Mouse (Mus musculus): ENCODE measurements around the gene Ncoa6. TPM values are rescaled to one million over a fixed set of nuclear protein-coding genes. Genes with fewer than 3 reads are reported as not detected.
A peak's percentile ranks its signal among the peaks of the same experiment; 100 is the strongest.

Ncoa6 gene
- total RNA-seq, 1 experiment, result 10.4 TPM

DNA sequence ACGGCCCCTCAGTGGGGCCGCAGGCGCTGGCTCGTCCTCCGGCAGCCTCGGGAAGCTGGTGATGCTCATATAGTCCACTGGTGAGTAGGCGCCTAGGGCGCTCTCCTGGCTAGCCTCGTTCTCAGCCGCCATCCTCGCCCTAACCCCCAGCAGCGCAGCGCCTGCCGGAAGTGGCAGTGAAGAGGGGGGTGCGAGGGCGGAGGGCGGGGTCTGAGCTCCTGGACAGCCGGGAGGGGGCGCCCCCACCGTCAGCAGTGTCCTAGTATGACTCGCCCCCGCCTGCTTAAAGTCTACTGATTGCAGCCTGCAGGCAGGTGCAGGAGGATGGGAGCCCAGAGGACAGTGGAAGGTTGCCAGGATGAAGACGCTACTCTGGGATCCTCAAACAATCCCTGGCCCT, 41.0 kb upstream of the Ncoa6 start:
- DNase-seq (ENCODE audit: low read depth, low spot score), result no peak
- Histone ChIP-seq H3K4me3 (ENCODE audit: insufficient read depth in 1 of 2, low read depth in 1 of 2, low read length in 2 of 2, poor library complexity in 1 of 2, severe bottlenecking in 1 of 2) (peak overlapping the region; percentile 35 to 49; a peak in 3 of 4 replicates), H3K36me3 (ENCODE audit: control insufficient read depth, insufficient read depth, low read length, poor library complexity, severe bottlenecking) (no peaks in the 10 kb centered on the region), H3K9ac (ENCODE audit: insufficient read depth, low read depth, low read length, poor library complexity, severe bottlenecking) (peak overlapping the region; percentile 34), H3K4me1 (ENCODE audit: control insufficient read depth in 2 of 2, insufficient read depth in 2 of 2, low read length in 2 of 2, poor library complexity in 1 of 2) (peaks cover 1 to 6% of the 10 kb centered on the region in 2 experiments; a peak in 2 of 4 replicates), H3K9me3 (ENCODE audit: control insufficient read depth, insufficient read depth, low read depth, low read length) (no peaks in the 10 kb centered on the region), H3K27ac (ENCODE audit: insufficient read depth, low read depth, low read length, poor library complexity, severe bottlenecking) (no peak overlapping the region)
- in situ Hi-C loops (cut with MboI; ENCODE audit: low sequenced_read_pairs in 2 of 2, unreplicated experiment in 2 of 2), result loop anchor here (5.0 to 10.0 kb wide), 3 partner anchors 100 to 240 kb away; partner anchors contain the start of genes Myh7b (in 1 of the 2) and Procr (in 1 of the 2)
- TF ChIP-seq MAFK (IDR thresholded peaks at IDR 0.05; ENCODE audit: insufficient read depth, low read depth, low read length) (no peak), CHD2 (IDR thresholded peaks at IDR 0.05; ENCODE audit: low read depth, low read length) (no peak), HCFC1 (IDR thresholded peaks at IDR 0.05; ENCODE audit: borderline replicate concordance, insufficient read depth, low read length) (no peak), ZNF384 (IDR thresholded peaks at IDR 0.05; ENCODE audit: low read depth, low read length) (no peak), ZC3H11A (IDR thresholded peaks at IDR 0.05; ENCODE audit: borderline replicate concordance, low read depth, low read length) (no peak)

DNA sequence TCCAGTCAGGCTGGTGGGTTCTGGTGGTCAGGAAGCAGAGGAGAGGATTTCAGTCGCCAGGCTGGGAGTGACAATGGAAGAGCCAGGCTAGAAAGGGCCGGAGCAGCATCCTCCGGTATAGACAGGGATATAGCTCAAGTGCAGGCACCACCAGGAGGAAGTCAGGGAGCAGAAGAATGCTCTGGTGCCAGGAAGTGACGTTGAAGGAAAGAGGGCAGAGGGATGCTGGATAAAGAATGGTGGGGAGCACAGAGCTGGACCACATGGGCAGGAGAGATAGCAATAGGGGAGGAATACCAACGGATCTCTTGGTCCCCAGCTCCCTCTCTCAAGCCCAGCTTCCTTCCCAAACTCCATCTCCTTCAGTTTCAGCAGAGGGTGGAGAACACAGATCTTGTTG, 39.8 kb upstream of the Ncoa6 start:
- no peak for TF ChIP-seq HCFC1 (IDR thresholded peaks at IDR 0.05; ENCODE audit: borderline replicate concordance, insufficient read depth, low read length)
- TF ChIP-seq ZC3H11A (IDR thresholded peaks at IDR 0.05; ENCODE audit: borderline replicate concordance, low read depth, low read length), result no peak
- no peak for TF ChIP-seq CHD2 (IDR thresholded peaks at IDR 0.05; ENCODE audit: low read depth, low read length)
- TF ChIP-seq ZNF384 (IDR thresholded peaks at IDR 0.05; ENCODE audit: low read depth, low read length), result no peak
- in situ Hi-C loops (cut with MboI; ENCODE audit: low sequenced_read_pairs in 2 of 2, unreplicated experiment in 2 of 2), result loop anchor here (10.0 kb wide), 2 partner anchors 101 to 241 kb away; partner anchors contain the start of genes Myh7b (in 1 of the 2) and Procr (in 1 of the 2)
- no peaks in the 10 kb centered on the region for H3K36me3 ChIP-seq (ENCODE audit: control insufficient read depth, insufficient read depth, low read length, poor library complexity, severe bottlenecking)
- H3K27ac ChIP-seq (ENCODE audit: insufficient read depth, low read depth, low read length, poor library complexity, severe bottlenecking), result no peak overlapping the region
- no peak overlapping the region for H3K9ac ChIP-seq (ENCODE audit: insufficient read depth, low read depth, low read length, poor library complexity, severe bottlenecking)
- H3K9me3 ChIP-seq (ENCODE audit: control insufficient read depth, insufficient read depth, low read depth, low read length), result no peaks in the 10 kb centered on the region
- H3K4me1 ChIP-seq (ENCODE audit: control insufficient read depth in 2 of 2, insufficient read depth in 2 of 2, low read length in 2 of 2, poor library complexity in 1 of 2), result peaks cover under 1 to 7% of the 10 kb centered on the region in 2 experiments; a peak in 1 of 4 replicates
- H3K4me3 ChIP-seq (ENCODE audit: insufficient read depth in 1 of 2, low read depth in 1 of 2, low read length in 2 of 2, poor library complexity in 1 of 2, severe bottlenecking in 1 of 2), result no peak overlapping the region
- DNase-seq (ENCODE audit: low read depth, low spot score), result no peak

DNA sequence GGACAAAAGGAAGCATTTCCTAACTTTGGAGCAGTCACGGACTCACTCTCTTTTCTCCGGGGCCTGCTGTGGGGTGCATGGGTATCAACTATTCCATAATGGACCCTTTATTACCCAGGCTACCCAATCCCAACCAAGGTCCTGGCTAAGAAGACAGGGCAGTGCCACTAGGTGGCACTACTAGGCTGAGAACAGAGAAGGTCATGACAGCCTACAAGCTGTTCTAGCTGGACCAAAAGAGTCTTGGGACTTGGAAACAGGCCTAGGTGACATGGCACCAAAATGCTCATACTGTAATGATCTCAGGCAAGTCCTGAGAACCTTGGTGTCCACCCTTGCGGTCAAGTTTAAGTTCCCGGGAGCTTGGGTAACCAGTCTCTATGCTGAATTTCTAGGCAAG, 38.8 kb upstream of the Ncoa6 start:
- Histone ChIP-seq H3K36me3 (ENCODE audit: control insufficient read depth, insufficient read depth, low read length, poor library complexity, severe bottlenecking) (no peaks in the 10 kb centered on the region), H3K27ac (ENCODE audit: insufficient read depth, low read depth, low read length, poor library complexity, severe bottlenecking) (no peak overlapping the region), H3K4me1 (ENCODE audit: control insufficient read depth in 2 of 2, insufficient read depth in 2 of 2, low read length in 2 of 2, poor library complexity in 1 of 2) (peaks cover 0 to 9% of the 10 kb centered on the region in 2 experiments; a peak in 1 of 4 replicates), H3K4me3 (ENCODE audit: insufficient read depth in 1 of 2, low read depth in 1 of 2, low read length in 2 of 2, poor library complexity in 1 of 2, severe bottlenecking in 1 of 2) (no peak overlapping the region), H3K9me3 (ENCODE audit: control insufficient read depth, insufficient read depth, low read depth, low read length) (no peaks in the 10 kb centered on the region), H3K9ac (ENCODE audit: insufficient read depth, low read depth, low read length, poor library complexity, severe bottlenecking) (no peak overlapping the region)
- in situ Hi-C loops (cut with MboI; ENCODE audit: low sequenced_read_pairs in 2 of 2, unreplicated experiment in 2 of 2), result loop anchor here (10.0 kb wide), 2 partner anchors 102 to 242 kb away; partner anchors contain the start of genes Myh7b (in 1 of the 2) and Procr (in 1 of the 2)
- peak; percentile 66 for DNase-seq (ENCODE audit: low read depth, low spot score)
- TF ChIP-seq MAFK (IDR thresholded peaks at IDR 0.05; ENCODE audit: insufficient read depth, low read depth, low read length), result no peak
- TF ChIP-seq ZC3H11A (IDR thresholded peaks at IDR 0.05; ENCODE audit: borderline replicate concordance, low read depth, low read length), result peak; percentile 66; the same call in 1 of the 2 replicates
- no peak for TF ChIP-seq ZNF384 (IDR thresholded peaks at IDR 0.05; ENCODE audit: low read depth, low read length)

DNA sequence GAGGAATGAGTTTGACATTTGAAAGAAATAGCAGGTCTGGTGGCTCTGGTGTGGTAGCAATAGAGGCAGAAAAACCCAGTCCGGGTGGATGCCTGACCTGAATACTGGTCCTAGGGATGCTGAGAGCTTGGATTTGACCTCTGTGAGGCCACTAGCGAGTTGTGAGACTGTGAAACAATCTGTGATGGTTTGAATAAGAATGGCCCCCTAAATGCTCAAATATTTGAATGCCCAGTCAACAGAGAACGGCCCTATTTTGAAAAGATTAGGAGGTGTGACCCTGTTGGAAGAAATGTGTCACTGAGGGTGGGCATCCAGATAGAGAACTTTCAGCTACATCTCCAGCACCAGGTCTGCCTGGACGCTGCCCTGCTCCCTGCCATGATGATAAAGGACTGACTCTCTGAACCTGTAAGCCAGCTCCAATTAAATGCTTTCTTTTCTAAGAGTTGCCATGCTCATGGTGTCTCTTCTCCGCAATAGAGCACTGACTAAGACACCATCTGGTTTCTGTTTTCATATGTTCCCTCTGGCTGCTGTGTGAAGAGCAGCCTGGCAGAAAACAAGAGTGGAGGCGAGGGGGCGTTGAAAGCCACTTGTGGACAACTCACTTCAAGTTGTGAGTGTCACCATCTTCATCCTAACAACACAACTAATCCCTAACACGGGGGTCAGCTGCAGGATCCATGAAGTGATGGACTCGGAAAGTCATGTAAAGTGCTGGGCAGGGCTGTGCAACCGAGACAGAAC, 34.2 kb upstream of the Ncoa6 start:
- no peak overlapping the region for H3K27ac ChIP-seq (ENCODE audit: insufficient read depth, low read depth, low read length, poor library complexity, severe bottlenecking)
- H3K36me3 ChIP-seq (ENCODE audit: control insufficient read depth, insufficient read depth, low read length, poor library complexity, severe bottlenecking), result no peaks in the 10 kb centered on the region
- no peaks in the 10 kb centered on the region for H3K9me3 ChIP-seq (ENCODE audit: control insufficient read depth, insufficient read depth, low read depth, low read length)
- no peak overlapping the region for H3K9ac ChIP-seq (ENCODE audit: insufficient read depth, low read depth, low read length, poor library complexity, severe bottlenecking)
- TF ChIP-seq ZC3H11A (IDR thresholded peaks at IDR 0.05; ENCODE audit: borderline replicate concordance, low read depth, low read length) (no peak), MAFK (IDR thresholded peaks at IDR 0.05; ENCODE audit: insufficient read depth, low read depth, low read length) (no peak), ZNF384 (IDR thresholded peaks at IDR 0.05; ENCODE audit: low read depth, low read length) (no peak), CHD2 (IDR thresholded peaks at IDR 0.05; ENCODE audit: low read depth, low read length) (no peak), HCFC1 (IDR thresholded peaks at IDR 0.05; ENCODE audit: borderline replicate concordance, insufficient read depth, low read length) (no peak)
- H3K4me3 ChIP-seq (ENCODE audit: insufficient read depth in 1 of 2, low read depth in 1 of 2, low read length in 2 of 2, poor library complexity in 1 of 2, severe bottlenecking in 1 of 2), result no peak overlapping the region
- no peak for DNase-seq (ENCODE audit: low read depth, low spot score)
- in situ Hi-C loops (cut with MboI; ENCODE audit: low sequenced_read_pairs in 2 of 2, unreplicated experiment in 2 of 2), result loop anchor here in 1 of 2 experiments (10.0 kb wide), 1 partner anchor 267 kb away; the partner anchor contains the start of gene Mmp24
- peaks cover 0 to 11% of the 10 kb centered on the region in 2 experiments; a peak in 1 of 4 replicates for H3K4me1 ChIP-seq (ENCODE audit: control insufficient read depth in 2 of 2, insufficient read depth in 2 of 2, low read length in 2 of 2, poor library complexity in 1 of 2)
